Mouse (Mus musculus) MEL (cell line): ENCODE data around the gene Robo1.

Experiments used
- CTCF ChIP-seq, 3 experiments: IDR thresholded peaks in 2 of 3; conservative IDR thresholded peaks in 1 of 3; 2 replicates each; pipeline ENCODE4 v1.5.1; 2011 to 2012; ENCODE audit warnings: low read length in 3 of 3, low read depth in 2 of 3, mild to moderate bottlenecking in 2 of 3, improper control_type of control experiment in 1 of 3, inconsistent platforms in 1 of 3, mixed read lengths in 1 of 3, moderate library complexity in 1 of 3; ENCODE audit not compliant: control insufficient read depth in 1 of 3, insufficient read depth in 1 of 3, poor library complexity in 1 of 3, severe bottlenecking in 1 of 3
- TAL1 ChIP-seq: IDR thresholded peaks from 2 replicates; pipeline ENCODE4 v1.6.1; 2012; ENCODE audit warnings: mild to moderate bottlenecking, inconsistent platforms, low read length, moderate library complexity, mixed read lengths

DNA sequence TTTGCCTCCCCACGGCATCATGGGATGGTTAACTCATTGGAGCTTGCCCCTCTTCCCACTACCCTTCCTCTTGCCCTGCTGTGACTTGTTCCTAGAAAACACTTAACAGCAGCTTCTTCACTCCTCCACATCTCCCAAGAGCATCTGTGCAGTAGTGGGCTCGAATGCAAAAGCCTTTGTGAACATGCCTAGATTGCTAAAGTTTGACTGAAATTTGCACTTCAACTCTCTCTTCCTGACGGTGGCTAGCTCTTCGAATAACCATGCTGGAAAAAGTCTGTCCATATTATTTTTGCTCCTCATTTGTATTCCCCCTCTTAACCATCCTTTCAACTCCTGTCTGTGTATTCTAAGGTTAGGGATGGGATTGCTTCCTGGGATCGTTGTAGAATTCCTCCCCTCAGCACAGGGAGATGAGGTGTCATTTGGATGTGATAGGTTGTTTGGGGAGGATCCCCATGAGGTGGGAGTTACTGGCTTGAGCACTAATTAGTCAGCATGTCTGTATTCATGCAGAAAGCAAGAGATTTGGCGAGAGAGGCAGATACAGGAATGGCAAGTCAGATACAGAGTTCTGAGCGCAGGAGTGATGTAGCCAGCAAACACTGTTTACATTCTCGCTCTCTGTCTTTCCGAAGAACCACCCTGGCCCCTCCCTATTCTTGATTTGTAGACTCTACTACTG is 409.2 kb downstream of the Robo1 start:
- no peak for TF ChIP-seq TAL1
- TF ChIP-seq CTCF (IDR thresholded peaks at IDR 0.05 in 2 of 3, conservative IDR thresholded peaks at IDR 0.05 in 1 of 3; ENCODE audit: control insufficient read depth in 1 of 3, insufficient read depth in 1 of 3, low read depth in 2 of 3, low read length in 3 of 3, poor library complexity in 1 of 3, severe bottlenecking in 1 of 3) = no peak
